Mouse (Mus musculus) 416B (cell line): ENCODE results near the gene Amz1.

ENCODE experiments used
- DNase-seq: peaks from one replicate; pipeline ENCODE4 v3.0.0; 2011; ENCODE audit warnings: low read depth

Amz1 gene

DNA sequence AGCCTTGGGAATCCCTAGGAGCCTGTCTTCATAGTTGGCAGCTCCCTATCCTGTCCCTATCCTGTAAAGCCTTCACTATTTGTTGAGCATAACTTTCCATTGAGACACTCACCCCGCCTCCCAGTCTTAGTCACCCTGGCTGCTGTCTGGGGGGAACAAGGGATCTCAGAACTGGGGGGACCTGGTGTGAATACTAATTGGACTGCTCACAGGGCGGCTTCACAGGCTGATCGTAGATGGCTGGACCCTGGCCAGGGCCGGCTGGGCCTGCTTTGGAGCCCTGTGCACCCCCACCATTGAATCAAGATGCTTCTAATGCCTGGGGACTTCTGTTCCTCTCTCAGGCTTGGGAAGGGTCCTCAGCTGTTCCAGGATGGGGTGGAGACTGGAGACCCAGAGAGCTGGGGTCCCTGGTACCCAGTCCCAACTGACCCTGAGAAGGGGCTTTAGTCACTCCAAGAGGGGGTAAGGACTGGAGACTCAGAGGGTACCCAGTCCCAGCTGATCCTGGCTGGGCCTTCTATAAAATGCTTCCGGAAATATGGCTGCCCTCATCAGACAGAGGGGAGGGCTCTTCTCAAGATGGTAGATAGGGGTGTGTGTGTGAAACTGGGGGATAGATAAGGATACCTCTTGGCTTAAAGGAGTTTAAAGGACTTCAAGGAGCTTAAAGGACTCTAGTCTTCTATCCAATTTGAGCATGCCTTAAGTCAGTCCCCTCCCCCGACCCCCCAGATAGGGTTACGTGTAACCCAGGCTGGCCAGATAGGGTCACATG lies 2.3 kb downstream of the Amz1 start:
- DNase-seq, result no peak

DNA sequence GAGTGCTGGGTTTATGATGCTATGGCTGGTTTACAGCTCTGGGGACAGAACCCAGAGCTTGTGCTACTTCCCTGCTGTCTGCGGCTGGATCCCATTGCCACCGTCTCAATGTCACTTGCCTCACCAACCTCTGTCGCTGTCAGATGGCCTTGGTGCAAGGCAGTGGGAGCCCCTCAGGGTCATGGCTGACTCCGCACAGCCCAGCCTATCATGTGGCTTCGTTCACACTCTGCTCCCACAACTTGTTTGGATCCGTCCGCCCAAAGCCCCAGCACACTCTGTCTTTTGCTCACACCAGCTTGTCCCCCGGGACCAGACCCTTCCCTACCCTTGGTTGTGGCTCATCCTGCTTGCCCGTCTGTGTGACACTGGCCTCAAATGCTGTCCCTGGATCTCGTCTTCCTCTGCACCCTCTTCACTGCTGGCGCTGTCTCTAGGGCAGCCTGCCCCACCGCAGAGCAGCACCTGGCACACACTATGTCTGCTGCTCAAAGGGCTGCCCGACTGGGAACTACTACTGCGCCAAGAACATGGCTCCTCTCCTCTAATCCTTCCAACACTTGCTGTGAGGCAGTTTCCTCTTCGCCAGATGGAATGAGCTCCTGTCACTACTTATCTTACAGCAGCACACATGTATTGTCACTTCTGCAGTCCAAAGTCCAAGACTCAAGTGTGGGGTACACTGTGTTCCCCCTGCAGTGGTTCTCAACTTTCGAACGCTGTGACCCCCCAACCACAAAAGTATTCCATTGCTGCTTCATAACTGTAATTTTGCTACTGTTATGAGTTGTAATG lies 3.2 kb downstream of the Amz1 start:
- DNase-seq, result no peak

DNA sequence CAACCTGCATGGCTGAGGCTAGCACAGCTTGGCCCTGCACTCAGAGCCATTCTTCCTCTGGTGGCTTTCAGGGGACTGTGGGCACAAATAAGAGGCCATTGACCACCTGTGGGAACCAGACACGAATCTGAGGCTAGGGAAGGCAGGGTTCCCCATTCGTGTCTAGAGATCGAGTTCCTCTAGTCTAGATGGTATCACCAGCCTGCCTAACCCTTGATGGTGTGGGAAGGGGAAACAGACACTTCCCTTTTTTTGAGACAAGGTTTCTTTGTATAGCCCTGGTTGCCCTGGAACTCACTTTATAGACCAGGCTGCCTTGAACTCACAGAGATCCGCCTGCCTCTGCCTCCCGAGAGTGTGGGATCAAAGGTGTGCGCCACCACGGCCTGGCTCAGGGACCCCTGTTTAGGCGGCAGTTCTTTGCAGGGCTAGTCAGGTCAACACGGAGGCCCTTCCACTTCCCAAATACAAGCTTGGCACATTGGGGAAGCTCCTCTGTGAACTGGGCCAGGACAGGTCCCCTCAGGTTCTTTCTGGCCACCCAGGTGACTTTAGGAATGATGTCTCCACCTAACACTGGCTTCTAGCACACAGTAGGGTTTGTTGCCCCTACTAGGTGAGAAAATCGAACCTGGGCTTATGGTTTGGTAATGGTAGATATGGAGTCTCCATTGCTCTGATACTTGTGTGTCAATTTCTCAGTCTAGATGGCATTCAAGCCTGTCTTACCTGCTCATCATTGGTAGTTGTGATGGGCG lies 7.3 kb downstream of the Amz1 start:
- DNase-seq, result peak; percentile 88

DNA sequence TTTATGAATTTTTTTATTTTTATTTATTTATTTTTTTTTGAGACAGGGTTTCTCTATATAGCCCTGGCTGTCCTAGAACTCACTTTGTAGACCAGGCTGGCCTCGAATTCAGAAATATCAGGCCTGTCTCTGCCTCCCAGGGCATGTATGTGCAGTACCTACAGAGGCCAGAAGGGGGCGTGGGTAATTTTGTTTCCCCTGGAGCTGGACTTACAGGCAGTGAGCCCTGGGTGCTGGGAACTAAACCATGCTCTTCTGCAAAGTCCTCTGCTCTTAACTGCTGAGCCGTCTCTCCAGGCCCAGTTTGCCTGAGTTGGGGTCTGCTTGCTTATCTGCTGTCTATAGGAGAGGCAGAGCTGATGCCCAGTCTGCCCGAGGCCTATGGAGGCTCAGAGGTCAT lies 8.3 kb downstream of the Amz1 start:
- peak; percentile 22 for DNase-seq

DNA sequence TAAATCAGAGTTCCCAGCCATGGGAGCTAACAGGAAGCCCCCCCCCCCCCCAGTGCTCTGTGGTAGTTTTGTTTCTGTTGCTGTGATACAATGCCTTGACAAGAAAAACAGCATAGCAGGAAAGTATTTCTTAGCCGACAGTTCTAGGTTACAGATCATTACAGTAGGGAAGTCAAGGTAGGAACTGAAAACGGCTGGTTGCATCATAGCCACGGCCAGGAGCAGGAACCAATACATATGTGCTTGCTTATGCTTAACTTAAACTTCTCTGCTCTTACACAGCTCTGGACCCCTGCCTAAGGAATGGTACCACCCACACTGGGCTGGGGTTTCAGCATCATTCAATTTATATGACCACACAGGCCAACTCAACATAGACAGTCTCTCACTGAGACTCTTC lies 9.4 kb downstream of the Amz1 start:
- peak; percentile 34 for DNase-seq

DNA sequence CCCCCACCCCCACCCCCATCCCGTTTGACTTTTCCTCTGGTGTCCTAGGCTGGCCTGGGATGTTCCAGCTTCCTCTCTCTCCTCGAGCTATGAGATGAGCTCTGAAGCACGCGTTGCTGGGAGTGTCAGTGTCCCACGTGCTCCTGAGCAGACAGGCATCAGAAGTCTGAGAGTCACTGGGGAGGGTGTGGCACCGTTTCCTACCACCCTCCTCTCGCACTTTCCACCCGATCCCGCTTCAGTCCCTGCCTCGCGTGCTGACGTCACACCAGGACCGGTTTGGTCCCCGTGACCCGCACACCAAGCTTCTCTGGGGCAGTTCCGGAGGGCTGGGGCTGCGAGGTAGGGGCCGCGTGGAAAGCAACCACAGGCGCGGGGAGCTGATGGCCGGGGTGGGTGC lies 11.4 kb downstream of the Amz1 start:
- DNase-seq, result no peak

DNA sequence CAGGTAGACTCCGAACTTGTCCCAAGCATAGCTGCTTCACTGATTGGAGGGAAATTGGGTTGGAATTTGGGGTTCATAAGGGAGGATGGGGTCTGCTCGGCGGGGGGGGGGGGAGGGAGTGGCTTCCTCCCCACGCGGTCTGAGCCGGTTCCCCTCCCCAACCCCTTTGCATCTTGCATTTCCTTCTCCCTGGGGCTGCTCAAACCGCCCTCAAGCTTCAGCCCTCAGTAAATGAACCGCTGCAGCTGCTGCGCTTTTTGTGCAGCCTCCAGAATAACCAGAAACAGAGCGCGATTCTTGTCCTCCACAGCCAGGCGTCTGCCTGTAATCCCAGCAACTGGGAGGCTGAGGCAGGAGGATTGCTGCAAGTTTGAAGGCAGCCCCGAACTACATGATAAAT lies 12.2 kb downstream of the Amz1 start:
- no peak for DNase-seq

DNA sequence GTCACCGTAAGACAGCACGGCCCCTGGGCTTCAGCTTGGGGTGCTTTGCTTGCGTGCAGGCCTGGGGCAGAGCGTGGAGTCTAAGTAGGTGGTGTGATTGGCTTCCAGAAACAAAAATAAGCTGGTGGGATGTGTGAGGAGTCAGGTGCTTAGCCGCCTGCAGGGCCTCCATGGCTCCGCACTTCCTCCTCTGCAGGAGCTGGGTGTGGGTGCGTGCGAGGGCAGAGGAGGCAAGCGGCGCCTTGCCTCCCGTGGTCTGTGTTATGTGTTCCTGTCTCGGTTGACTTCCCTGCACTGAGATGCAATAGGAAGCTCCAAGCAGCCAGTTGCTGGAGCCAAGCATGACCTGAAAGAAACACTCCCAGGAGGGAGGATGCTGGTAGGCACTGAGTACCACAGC lies 15.9 kb downstream of the Amz1 start:
- DNase-seq, result no peak

DNA sequence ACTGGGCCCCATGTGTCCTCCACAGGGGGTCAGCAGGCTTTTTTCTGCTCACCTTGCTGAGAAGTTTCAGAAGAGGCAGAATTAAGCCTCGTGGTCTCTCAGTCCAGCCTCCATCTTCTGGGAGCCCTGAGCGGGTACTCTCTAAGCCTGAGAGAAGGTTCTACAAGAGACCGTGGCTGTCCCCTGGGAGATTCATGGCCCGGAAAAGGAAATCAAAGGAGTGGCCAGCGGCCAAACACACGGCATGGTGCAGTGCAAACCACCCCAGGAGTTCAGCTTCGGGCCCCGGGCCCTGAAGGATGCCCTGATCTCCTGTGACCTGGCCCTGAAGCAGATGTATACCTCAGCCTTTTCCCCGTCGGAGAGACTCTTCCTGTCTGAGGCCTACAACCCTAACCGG lies 17.1 kb downstream of the Amz1 start:
- no peak for DNase-seq

DNA sequence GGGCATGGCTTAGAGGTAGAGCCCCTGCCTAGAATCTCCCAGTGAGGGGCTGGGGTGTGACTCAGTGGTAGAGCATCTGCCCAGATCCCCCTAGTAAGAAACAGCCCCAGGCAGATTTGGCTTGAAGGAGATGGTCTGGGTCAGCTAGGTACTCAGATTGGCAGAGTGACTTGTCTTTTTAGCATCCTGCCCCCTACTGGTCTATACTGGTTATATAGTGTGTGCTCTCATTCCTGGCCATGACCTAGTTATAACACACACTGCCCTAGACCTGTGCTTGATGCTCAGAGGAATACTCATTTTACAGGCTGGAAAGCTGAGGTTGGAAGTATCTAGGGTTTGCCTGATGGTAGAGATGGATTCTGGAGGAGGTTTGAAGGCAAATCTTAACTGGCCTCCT lies 17.9 kb downstream of the Amz1 start:
- DNase-seq, result peak; percentile 83

DNA sequence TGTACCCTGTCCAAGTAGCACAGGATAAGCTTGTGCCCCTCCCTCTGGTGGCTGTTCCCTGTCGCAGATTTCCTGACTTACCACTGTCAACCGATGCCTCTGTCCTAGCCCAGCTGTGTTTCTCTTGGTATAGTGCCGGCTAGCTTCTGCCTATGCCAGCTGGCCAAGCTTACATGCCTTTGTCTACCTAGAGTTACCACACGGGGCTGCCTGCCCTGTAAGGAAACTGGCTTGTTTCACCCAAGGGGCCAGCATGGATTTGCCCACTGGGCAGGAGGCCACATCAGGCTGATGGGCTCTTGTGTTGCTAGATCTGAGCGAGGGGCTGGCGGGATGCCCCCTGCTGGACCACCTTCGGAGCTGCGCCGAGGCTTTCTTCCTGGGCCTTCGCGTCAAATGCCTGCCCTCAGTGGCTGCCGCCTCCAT lies 19.8 kb downstream of the Amz1 start:
- DNase-seq, result no peak

DNA sequence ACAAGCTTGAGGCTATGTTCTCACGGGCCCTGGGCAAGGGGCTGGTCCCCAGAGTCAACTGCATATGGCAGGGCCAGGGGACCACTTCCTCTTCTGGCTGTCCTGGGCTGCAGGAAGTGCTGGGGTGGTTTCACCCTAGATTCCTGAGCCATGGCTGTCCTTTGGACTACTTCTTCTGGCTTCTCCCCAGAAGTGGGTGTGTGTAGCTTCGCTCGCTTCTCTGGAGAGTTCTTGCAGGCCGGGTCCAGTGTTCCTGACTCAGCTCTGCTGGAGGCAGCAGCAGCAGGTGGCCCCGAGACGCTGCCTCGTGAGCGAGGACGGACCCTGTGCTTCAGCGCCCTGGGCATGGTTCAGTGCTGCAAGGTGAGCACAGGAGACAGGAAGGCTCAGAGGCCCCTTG lies 24.5 kb downstream of the Amz1 start:
- DNase-seq, result no peak

DNA sequence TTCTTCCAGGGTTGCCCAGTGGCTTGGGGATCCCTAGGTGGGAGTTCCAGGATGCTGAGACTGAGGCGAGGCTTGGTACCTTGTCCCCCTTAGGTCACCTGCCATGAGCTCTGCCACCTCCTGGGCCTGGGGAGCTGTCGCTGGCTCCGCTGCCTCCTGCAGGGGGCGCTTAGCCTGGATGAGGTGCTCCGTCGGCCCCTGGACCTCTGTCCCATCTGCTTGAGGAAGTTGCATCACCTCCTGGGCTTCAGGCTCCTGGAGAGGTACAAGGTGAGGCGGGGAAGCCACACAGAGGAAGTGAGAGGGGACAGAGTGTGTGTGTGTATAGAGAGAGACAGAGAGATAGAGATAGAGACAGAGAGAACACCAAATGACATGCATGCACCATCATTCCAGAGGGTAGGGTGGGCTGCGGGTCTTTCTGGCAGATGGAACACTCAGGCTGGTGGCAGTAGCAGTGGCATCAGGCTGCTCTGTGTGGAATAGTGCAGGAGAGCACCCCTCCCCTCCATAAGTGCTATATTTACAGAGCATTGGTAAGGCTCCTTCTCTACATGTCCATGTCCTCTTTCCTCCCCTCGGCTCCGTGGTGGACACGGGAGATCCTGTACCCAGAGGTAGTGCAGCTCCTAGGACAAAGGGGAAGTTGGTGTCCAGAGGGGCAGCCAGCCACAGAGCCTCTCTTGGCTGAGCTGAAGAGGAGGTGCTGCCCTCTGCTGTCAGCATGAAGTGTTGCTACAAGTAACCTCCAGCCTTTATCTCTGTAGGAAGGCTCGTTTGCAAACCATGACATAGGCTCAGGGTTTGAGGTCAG lies 25.3 kb downstream of the Amz1 start:
- DNase-seq, result peak; percentile 94

DNA sequence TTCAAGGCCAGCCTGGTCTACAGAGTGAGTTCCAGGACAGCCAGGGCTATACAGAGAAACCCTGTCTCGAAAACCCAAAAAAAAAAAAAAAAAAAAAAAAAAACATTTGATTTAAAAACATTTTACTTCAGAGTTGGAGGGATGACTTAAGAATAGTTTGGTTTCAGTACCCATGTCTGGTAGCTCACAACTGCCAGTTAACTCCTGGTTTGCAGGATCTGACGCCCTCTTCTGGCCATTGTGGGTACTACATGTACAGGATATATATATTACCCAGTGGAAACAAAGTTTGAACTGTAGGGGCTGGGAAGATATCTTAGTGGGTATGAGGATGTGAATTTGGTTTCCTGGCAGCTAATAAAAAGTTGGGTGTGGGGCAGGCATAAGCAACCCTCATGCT lies 27.0 kb downstream of the Amz1 start:
- DNase-seq, result peak; percentile 68

DNA sequence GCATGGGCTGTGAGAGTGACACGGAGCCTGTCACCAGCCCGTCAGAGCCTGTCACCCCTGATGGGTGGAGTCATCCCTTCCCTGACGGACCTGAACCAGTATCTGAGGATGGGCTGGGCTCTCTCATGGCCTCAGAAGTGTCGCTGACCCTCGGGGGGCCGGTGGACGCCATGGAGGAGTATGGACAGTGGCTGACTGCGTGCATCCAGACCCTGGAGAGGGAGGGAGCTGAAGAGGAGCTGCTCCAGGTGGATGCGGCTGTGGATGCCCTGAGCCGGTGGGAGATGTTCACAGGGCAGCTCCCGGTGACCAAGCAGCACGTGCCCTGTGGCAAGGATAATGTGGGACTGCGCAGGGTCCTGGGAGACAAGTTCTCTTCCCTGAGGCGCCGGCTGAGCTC lies 28.1 kb downstream of the Amz1 start:
- no peak for DNase-seq

DNA sequence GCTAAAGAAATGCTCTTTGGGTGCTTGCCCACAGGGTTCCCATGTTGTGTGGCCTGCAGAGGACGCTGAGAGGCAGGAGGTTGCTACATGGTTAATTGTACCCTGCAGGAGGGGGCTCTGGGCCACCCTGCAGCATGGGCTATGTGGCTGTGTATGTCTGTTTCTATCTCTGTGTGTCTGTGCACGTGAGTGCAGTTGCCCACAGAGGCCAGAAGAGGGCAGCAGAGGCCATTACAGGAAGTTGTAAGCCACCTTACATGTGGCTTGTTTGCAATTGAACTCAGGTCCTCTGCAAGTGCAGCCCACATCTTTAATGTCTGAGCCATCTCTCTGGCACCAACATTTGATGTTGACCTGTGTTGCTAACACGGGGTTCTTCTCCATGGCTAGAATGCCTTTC lies 28.7 kb downstream of the Amz1 start:
- peak; percentile 44 for DNase-seq

DNA sequence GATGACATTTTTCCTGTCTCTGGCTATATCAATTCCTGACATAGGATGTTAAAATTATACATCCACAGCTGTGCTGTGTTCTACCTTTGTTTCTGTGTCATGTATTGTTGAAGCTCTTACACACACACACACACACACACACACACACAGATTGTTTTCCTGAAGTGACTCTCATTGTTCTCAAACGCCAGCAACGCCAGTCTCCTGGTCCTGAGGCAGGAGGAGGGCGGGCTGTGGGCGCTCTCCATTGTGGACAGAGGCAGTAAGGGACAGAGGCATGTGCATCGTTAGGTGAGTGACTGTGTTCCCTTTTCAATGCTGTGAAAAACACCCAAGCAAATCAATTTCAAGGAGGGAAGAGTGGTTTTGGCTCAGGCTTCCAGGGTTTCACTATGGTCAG lies 29.3 kb downstream of the Amz1 start:
- no peak for DNase-seq

DNA sequence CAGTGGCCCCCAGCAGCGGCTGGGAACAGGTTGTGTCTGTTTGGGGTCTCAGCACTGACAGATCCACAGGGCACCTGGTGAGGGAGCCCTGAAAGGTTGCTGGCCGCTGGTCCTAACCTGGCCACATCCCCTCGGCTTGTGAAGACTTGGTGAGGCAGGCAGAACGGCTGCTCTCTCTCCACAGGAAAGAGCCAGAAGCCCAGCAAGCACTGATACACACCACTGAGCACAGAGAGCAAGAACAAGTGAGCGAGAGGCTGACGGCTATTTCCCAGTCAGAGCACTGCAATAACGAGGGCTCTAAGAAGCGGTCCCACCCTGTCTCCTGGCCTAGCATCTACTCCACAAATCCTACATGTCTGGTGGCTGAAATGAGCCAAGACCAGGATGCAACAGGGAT lies 34.9 kb downstream of the Amz1 start:
- DNase-seq, result no peak

DNA sequence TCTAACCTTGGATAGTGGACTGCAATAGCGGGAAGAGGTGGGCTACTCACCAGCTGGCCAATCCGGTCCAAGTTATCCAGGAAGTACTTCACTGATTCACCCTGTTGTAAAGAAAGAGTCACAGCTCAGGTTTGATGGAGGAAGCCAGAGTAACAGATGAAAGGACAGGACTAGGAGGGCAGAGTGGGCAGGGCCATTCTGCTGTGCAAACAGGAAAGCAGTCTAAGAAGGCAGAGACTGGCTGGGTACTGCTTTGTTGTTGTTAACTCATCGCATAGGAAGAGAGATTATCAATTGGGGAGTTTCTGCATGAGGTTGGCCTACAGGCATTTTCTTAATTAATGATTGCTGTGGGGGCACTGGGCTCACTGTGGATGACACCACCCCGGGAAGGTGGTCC lies 38.6 kb downstream of the Amz1 start:
- DNase-seq, result no peak

DNA sequence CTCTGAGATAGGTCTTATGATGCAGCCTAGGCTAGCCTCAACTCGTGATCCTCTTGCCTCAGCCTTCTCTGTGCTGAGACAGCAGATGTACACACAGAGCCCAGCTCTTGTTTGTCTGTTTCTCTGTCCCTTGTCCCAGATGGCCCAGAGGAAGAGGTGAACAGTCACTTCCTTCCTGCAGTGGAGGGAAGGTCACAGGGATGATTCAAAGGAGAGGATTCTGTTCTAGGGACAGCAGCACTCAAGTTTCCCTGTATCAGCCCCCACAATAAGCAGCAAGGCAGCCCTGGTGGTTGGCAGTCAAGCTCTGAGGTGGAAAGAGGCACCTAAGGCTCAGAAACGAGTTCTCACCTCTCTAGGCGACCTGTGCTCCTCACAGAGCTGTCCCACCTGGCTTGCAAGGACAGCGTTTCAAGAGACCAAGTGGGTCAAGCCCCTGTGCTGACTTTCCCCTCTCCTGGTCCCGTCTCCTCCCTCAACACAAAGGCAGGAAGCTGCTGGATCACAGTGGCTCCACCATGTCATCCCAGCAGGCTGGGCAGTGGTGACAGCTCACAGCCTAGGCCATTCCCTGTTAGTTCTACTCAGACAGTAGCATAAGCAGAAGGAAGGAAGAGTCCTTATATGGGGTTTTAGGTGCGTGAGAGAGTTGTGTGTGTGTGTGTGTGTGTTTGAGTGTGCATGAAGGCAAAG lies 41.1 kb downstream of the Amz1 start:
- DNase-seq, result peak; percentile 88

DNA sequence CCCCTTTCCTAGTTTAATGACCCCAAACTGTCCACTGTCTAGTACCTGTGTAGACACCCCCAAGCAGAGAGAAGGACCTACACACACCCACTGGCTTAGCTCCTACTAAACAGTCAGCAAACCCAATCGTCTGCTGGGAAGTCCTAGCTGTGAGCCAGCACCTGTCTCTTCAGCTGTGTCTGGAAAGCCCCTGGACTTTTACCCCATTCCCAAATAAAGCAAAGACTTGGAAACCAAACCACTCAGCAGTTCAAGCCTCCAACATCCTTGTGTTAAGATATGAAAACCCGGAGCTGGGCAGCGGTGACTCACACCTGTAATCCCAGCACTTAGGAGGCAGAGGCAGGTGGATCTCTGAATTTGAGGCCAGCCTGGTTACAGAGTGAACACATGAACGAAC lies 42.6 kb downstream of the Amz1 start:
- DNase-seq, result no peak
